Mouse (Mus musculus): ENCODE results near the gene Scn1a.

The Scn1a gene

DNA sequence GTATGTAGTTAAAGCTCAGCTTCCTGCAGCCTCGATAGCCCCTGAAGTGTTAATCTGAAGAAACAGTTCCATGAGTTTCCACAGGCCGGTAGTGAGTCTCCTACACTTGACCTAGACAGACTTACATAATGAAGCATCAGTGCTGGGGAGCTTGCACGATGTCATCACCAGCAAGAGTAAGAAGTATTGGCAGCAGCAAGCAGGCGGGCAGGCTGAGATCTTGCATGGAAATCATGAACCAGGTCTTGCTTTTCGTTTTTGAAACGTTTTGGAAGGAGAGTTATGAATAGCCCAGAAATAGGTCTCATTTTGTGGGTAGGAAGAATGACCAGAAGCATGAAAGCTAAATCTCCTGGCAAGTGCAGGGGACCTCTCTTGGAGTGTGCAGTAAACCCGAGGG is at the start of gene Scn1a:
Scn1a (minus strand) TSS at position 130 of the 400 bp plus-strand sequence.
- ATAC-seq (ENCODE audit: insufficient number of reproducible peaks, low FRiP score, low TSS enrichment): peak; percentile 83

GRCm38 (mm10) chr2:66478395-66478794 is 37.8 kb upstream of the Scn1a start:
- no peak for ATAC-seq (ENCODE audit: insufficient number of reproducible peaks, low FRiP score, low TSS enrichment)

DNA sequence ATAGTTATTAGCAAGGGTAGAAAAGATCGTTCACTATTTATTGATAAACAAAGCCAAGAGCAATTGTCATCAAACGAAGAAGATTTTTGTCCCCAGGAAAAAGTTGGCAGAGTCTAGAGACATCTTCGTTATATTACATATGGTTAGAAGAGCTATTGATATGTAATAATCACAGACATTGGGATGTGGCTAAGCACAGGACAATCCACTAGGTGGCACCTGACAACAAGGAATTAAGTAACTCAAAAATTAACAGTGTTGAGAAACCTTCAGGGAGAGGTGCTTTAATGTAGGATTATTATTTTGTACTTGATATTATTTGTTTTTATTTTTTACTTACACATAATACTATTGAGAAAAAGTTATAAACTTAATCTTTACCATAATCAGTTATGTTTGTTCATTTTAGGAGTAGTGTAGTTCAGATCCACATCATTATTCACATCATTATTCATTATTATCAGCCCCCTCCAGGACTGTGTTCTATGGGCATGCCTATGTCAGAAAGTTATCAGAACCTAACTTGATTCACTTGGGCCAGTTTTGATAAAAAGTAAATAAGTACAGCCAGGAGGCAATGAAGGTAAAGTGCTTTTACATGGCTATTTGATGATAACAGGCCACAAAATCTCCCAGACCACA is 32.7 kb upstream of the Scn1a start:
- ATAC-seq (ENCODE audit: insufficient number of reproducible peaks, low FRiP score, low TSS enrichment): no peak

DNA sequence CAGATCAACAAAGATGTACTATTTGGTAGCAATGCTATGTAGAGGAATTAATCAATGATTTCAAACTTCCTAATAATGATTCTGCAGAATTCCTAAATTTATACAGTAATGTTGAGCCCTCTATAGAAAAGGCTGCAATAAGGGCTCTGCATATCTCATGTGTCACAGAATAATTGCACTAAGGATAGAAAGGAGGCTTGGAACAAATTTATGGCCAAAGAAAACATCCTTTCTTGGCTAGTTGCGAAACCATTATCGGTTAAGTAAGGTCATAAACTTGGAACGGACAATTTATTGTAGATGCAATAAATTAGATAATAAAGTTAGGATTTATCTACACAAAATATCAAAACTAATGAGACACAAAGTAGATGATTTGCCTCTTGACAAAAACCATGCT is 24.8 kb upstream of the Scn1a start:
- ATAC-seq (ENCODE audit: insufficient number of reproducible peaks, low FRiP score, low TSS enrichment): no peak

DNA sequence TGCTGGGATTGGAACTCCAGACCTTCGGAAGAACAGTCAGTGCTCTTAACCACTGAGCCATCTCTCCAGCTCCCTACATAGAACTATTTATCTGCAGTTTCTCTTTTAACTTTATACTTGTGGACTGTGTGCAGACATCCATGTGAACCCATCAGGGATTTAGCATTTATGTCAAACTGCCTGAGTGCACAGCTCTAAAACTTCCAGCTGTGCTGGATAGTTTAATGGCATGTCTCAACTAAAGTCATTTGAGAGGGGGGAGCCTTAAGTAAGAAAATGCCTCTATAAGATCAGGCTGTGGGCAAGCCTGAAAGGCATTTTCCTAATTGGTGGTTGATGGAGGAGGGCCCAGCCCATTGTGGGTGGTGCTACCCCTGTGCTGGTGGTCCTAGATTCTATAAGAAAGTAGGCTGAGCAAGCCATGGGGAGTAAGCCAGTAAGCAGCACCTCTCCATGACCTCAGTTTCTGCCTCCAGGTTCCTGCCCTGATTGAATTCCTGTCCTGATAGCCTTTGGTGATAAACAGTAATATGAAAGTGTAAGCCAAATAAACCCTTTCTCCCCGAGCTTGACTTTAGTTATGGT is 24.3 kb upstream of the Scn1a start:
- ATAC-seq (ENCODE audit: insufficient number of reproducible peaks, low FRiP score, low TSS enrichment): no peak

- ATAC-seq (ENCODE audit: insufficient number of reproducible peaks, low FRiP score, low TSS enrichment): peak; percentile 49
Measured at GRCm38 (mm10) chr2:66463916-66464315, 23.3 kb upstream of the Scn1a start.

- no peak for ATAC-seq (ENCODE audit: insufficient number of reproducible peaks, low FRiP score, low TSS enrichment)
Measured at GRCm38 (mm10) chr2:66462458-66462857, 21.8 kb upstream of the Scn1a start.

DNA sequence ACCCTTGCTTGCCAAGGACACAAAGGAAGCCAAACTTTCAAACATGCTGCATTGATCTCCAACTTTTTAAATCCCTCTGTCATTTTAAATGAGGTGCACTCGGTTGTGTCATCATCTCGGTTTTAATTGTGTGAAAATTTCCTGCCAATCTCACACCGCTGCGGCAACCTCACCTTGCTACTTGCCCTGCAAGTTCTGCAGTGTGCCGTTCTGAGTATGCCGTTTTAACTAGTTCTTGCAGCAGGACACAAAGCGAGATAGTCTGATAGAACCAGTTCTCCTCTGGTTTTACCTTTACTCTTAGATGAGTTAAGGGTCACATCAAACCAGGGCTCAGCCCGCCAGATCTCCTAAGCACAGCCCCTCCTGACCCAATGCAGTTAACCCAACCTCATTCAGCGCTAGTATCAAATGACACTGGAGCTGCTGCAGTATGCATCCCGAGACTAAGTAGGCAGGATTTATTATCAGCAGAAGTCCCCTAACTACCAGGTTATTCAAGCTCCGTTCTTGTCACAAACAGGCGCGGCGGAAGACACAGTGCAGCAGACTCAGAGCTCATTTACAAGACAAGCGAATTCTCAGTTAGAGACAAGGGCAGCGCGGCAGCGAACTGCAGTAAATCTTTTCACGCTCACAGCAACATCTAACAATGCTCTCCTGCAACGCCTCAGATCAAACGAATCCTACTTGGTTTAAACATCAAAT is 722 bp downstream of the Scn1a start:
- ATAC-seq (ENCODE audit: insufficient number of reproducible peaks, low FRiP score, low TSS enrichment): peak; percentile 67

- ATAC-seq (ENCODE audit: insufficient number of reproducible peaks, low FRiP score, low TSS enrichment): no peak
Measured at GRCm38 (mm10) chr2:66436286-66436685, 4.4 kb downstream of the Scn1a start.

GRCm38 (mm10) chr2:66409740-66410290 is 30.8 kb downstream of the Scn1a start:
- ATAC-seq (ENCODE audit: insufficient number of reproducible peaks, low FRiP score, low TSS enrichment): peak; percentile 64

GRCm38 (mm10) chr2:66408899-66409739 is 31.5 kb downstream of the Scn1a start:
- peak; percentile 33 for ATAC-seq (ENCODE audit: insufficient number of reproducible peaks, low FRiP score, low TSS enrichment)

DNA sequence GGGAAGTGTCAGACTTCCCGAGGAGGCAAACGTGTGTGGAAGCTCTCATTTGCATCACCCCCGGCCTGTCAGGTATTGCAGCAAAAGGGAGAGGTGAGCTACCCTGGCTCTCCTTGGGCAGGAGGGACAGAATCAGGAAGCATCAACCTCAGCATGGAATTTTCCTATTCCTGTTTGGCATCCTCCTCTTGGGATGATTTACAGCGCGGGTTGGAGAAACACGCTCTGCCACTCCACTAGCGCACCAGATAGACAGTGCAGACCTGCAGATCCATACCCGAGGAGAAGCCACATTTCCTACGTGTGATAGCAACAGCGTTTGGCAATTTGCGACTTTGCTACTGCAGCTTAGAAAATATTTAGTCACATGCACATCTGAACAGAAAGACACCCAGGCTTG is 32.2 kb downstream of the Scn1a start:
- peak; percentile 71 for ATAC-seq (ENCODE audit: insufficient number of reproducible peaks, low FRiP score, low TSS enrichment)

DNA sequence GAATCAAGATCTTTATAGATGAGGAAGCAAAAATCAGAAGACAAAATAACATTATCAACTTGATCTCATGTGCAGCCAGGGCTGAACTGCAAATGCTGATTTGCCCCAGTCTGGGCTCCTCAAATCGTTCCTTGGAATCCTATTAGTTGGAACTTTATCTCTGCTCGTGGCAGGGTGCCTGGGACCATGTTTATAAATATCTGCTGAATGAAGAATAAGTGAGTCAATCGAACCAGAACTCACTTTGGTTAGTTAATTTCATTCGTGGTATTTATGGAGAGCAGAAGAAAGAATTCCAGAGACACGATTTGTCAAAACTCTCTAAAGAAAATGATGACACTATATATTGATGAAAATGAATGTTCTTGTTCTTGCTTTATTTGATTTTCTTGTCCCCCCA is 48.1 kb downstream of the Scn1a start:
- ATAC-seq (ENCODE audit: insufficient number of reproducible peaks, low FRiP score, low TSS enrichment): no peak

GRCm38 (mm10) chr2:66367957-66368356 is 72.7 kb downstream of the Scn1a start:
- ATAC-seq (ENCODE audit: insufficient number of reproducible peaks, low FRiP score, low TSS enrichment): no peak

DNA sequence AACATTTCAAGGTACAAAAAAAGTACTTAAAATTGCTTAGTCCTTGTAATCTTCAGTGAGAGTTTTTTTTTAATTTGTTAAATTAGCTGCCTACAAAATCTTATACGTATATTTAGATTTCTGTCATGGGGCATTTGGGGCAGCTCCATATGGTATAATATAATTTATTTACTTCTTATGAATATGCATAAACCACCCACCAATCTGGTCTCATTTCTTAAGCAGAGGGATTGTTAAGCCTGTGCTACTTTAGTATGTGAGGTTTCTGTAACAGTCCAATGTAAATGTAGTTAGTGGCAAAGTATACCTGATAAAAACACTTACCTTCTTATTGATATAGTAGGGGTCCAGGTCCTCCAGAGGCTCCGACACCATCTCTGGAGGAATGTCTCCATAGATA is 90.0 kb downstream of the Scn1a start:
- no peak for ATAC-seq (ENCODE audit: insufficient number of reproducible peaks, low FRiP score, low TSS enrichment)

- ATAC-seq (ENCODE audit: insufficient number of reproducible peaks, low FRiP score, low TSS enrichment): peak; percentile 66; the same call in 1 of the 2 replicates
Measured at GRCm38 (mm10) chr2:66346622-66347021, 94.0 kb downstream of the Scn1a start.

GRCm38 (mm10) chr2:66346181-66346580 is 94.5 kb downstream of the Scn1a start:
- no peak for ATAC-seq (ENCODE audit: insufficient number of reproducible peaks, low FRiP score, low TSS enrichment)

DNA sequence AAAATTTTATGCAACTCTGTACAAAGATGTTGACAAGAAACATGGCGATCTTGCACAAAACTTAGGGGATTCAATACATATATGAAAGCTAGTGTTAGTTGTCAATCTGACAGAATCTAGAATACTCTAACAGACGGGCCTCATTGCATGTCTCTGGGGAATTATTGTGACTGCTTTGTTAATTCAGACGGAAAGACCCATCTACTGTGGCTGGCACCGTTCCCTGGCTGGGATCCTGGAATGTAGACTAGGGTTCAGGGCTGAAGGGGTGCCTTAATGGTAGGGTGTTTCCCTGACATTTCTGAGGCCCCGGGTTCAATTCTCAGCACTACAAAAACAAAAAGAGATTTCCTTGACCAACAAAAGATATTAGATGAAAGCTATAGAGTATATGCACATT is 103.2 kb downstream of the Scn1a start:
- ATAC-seq (ENCODE audit: insufficient number of reproducible peaks, low FRiP score, low TSS enrichment): no peak

GRCm38 (mm10) chr2:66336396-66336795 is 104.2 kb downstream of the Scn1a start:
- 0 out of 2 replicates have a peak, but pooled peaks have one; percentile 64 for ATAC-seq (ENCODE audit: insufficient number of reproducible peaks, low FRiP score, low TSS enrichment)

- no peak for ATAC-seq (ENCODE audit: insufficient number of reproducible peaks, low FRiP score, low TSS enrichment)
Measured at GRCm38 (mm10) chr2:66272551-66272950, 168.1 kb downstream of the Scn1a start.

Data from cerebellum, adult (tissue).